Mouse (Mus musculus) heart, postnatal 0 days (tissue): ENCODE results near the gene Mrgpra2a. TPM values are rescaled to one million over a fixed set of nuclear protein-coding genes. Genes with fewer than 3 reads are reported as not detected.
"Not testable (repeated sequence)": the region's sequence is repeated elsewhere in the genome, so short reads cannot be mapped to it uniquely, and the experiment has no call there.

Source experiments
- ATAC-seq: fragments of 200-750 bp; cut with Nextera tagmentation; 2 replicates; pipeline ENCODE4 v1.8.0; 2017; ENCODE audit warnings: low read depth, moderate number of reproducible peaks, moderate library complexity; ENCODE audit not compliant: insufficient read depth
- DNase-seq: peaks from one replicate; pipeline ENCODE4 v3.0.0-alpha.2; 2016; ENCODE audit warnings: low spot score
- H3K27ac ChIP-seq: fragments of 300-500 bp; sonication (generic); 2 replicates; pipeline ENCODE4 v1.5.1; 2014; ENCODE audit warnings: low read depth, mild to moderate bottlenecking
- H3K27me3 ChIP-seq: fragments of 300-500 bp; sonication (generic); 2 replicates; pipeline ENCODE4 v1.6.1; 2014; ENCODE audit warnings: low read length, mixed read lengths; ENCODE audit not compliant: control insufficient read depth, insufficient read depth
- H3K36me3 ChIP-seq: fragments of 300-500 bp; sonication (generic); replicated peaks from 2 replicates; pipeline ENCODE4 v1.6.1; 2014; ENCODE audit warnings: low read length, mixed read lengths; ENCODE audit not compliant: control insufficient read depth, insufficient read depth
- H3K4me1 ChIP-seq: fragments of 300-500 bp; sonication (generic); 2 replicates; pipeline ENCODE4 v1.6.1; 2014; ENCODE audit warnings: antibody characterized with exemption; ENCODE audit not compliant: control insufficient read depth, insufficient read depth
- H3K4me2 ChIP-seq: fragments of 300-500 bp; sonication (generic); 2 replicates; pipeline ENCODE4 v1.6.1; 2014; ENCODE audit warnings: low read depth, mild to moderate bottlenecking, low read length, moderate library complexity
- H3K4me3 ChIP-seq: fragments of 300-500 bp; sonication (generic); 2 replicates; pipeline ENCODE4 v1.5.1; 2014; ENCODE audit warnings: low read depth, low read length
- H3K9ac ChIP-seq: fragments of 300-500 bp; sonication (generic); replicated peaks from 2 replicates; pipeline ENCODE4 v1.6.1; 2014; ENCODE audit warnings: low read depth, low read length, mixed read lengths
- H3K9me3 ChIP-seq: fragments of 300-500 bp; sonication (generic); replicated peaks from 2 replicates; pipeline ENCODE4 v1.6.1; 2016; ENCODE audit warnings: low read length; ENCODE audit not compliant: control insufficient read depth
- WGBS: fragments of 180-500 bp; shearing (Covaris S2); extraction: QIAGEN DNeasy Blood & Tissue Kit; methylation state at CpG from one replicate; pipeline ENCODE4 v1.1.7; 2014; 5-methylcytosine and 5-hydroxymethylcytosine counted together
- polyA plus RNA-seq: library from polyadenylated mRNA; unstranded; fragments of >200 nt; fragmentation: Nextera tagmentation; extraction: Ambion mirVana; gene quantifications from 2 replicates; pipeline ENCODE4 v1.2.1, GENCODE M21; 2015
- total RNA-seq: library from RNA; depleted of rRNA; stranded (reverse); fragments of >200 nt; gene quantifications from 2 replicates; pipeline ENCODE4 v1.2.3, GENCODE M21; 2014; ENCODE audit warnings: low replicate concordance; rRNA removed

Gene Mrgpra2a
- total RNA-seq, result not detected in 2 replicates
- not detected in 2 replicates for polyA plus RNA-seq

- WGBS, result no CpG with 5 or more reads among the region's 1 CpGs
- DNase-seq, H3K4me2 ChIP-seq, H3K27me3 ChIP-seq, H3K36me3 ChIP-seq, H3K4me1 ChIP-seq, H3K27ac ChIP-seq, H3K9ac ChIP-seq, H3K4me3 ChIP-seq, ATAC-seq, H3K9me3 ChIP-seq: not testable (repeated sequence)
Measured at GRCm38 (mm10) chr7:47452015-47452414, at the start of gene Mrgpra2a. Mrgpra2a (minus strand) TSS chr7:47452139.

- not testable (repeated sequence) for H3K4me2 ChIP-seq, H3K4me3 ChIP-seq, H3K4me1 ChIP-seq, H3K36me3 ChIP-seq, H3K27ac ChIP-seq, H3K9me3 ChIP-seq, H3K27me3 ChIP-seq, DNase-seq, H3K9ac ChIP-seq, ATAC-seq
Measured at GRCm38 (mm10) chr7:47491266-47491665, 39.3 kb upstream of the Mrgpra2a start.

GRCm38 (mm10) chr7:47489438-47489837 is 37.5 kb upstream of the Mrgpra2a start:
- whole genome bisulfite sequencing, result no CpG with 5 or more reads among the region's 1 CpGs
- not testable (repeated sequence) for ATAC-seq, H3K4me3 ChIP-seq, H3K27ac ChIP-seq, H3K9me3 ChIP-seq, H3K4me1 ChIP-seq, H3K27me3 ChIP-seq, H3K4me2 ChIP-seq, DNase-seq, H3K9ac ChIP-seq, H3K36me3 ChIP-seq

- not testable (repeated sequence) for H3K4me3 ChIP-seq, DNase-seq, H3K4me2 ChIP-seq, H3K9ac ChIP-seq, H3K4me1 ChIP-seq, H3K36me3 ChIP-seq, H3K27me3 ChIP-seq, H3K27ac ChIP-seq, ATAC-seq, H3K9me3 ChIP-seq
Measured at GRCm38 (mm10) chr7:47483181-47483580, 31.2 kb upstream of the Mrgpra2a start.

GRCm38 (mm10) chr7:47473904-47474303 is 22.0 kb upstream of the Mrgpra2a start:
- H3K4me3 ChIP-seq, H3K36me3 ChIP-seq, H3K27ac ChIP-seq, H3K4me1 ChIP-seq, H3K4me2 ChIP-seq, H3K9me3 ChIP-seq, H3K9ac ChIP-seq, ATAC-seq, DNase-seq, H3K27me3 ChIP-seq: not testable (repeated sequence)
- 24% methylated on average over 1 of the region's 3 CpGs for WGBS

GRCm38 (mm10) chr7:47465278-47465981 is 13.5 kb upstream of the Mrgpra2a start:
- not testable (repeated sequence) for H3K27me3 ChIP-seq, H3K4me3 ChIP-seq, H3K4me2 ChIP-seq, H3K27ac ChIP-seq, H3K9ac ChIP-seq, DNase-seq, ATAC-seq, H3K36me3 ChIP-seq, H3K9me3 ChIP-seq, H3K4me1 ChIP-seq

- not testable (repeated sequence) for H3K27ac ChIP-seq, DNase-seq, H3K36me3 ChIP-seq, ATAC-seq, H3K4me2 ChIP-seq, H3K9ac ChIP-seq, H3K4me1 ChIP-seq, H3K27me3 ChIP-seq, H3K9me3 ChIP-seq, H3K4me3 ChIP-seq
Measured at GRCm38 (mm10) chr7:47445729-47446128, 6.2 kb downstream of the Mrgpra2a start.

- not testable (repeated sequence) for H3K27me3 ChIP-seq
Measured at GRCm38 (mm10) chr7:47436463-47436862, 15.5 kb downstream of the Mrgpra2a start.

More at GRCm38 (mm10) chr7:47436463-47436862, 15.5 kb downstream of the Mrgpra2a start:
- not testable (repeated sequence) for ATAC-seq, H3K36me3 ChIP-seq, H3K27ac ChIP-seq, H3K9ac ChIP-seq, DNase-seq, H3K4me2 ChIP-seq, H3K9me3 ChIP-seq, H3K4me1 ChIP-seq, H3K4me3 ChIP-seq
- WGBS, result 21% methylated on average over 1 of the region's 2 CpGs
